Mouse (Mus musculus) mammary gland, adult 2 months (tissue): ENCODE measurements around the gene Zfp979. TPM values are rescaled to one million over a fixed set of nuclear protein-coding genes. Genes with fewer than 3 reads are reported as not detected.

Experiments
- polyA plus RNA-seq: library from polyadenylated mRNA; depleted of rRNA; stranded (reverse); fragments of >200 nt; gene quantifications from 2 replicates; pipeline ENCODE4 v1.2.3, GENCODE M21; 2012; ENCODE audit warnings: low replicate concordance; rRNA removed

The Zfp979 gene
- polyA plus RNA-seq: 0.07 and 0.98 TPM in 2 replicates

DNA sequence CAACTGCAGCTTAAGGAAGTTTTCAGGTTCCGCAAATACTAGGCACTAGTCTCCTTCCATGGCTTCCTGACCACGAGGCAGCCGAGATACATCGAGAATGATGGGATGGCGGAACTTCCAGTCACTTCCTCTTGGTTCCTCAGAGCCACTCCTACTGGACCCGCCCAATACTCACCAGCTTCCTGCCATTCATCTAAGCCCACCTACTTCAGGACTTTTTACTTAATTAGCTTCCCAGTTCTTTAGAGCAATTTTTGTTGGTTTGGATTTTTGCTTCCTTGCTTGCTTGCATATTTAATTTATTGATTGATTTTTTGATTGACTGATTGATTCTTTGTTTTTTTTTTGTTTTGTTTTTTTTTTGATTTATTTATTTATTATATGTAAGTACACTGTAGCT is at the start of gene Zfp979:
TSS of gene Zfp979 (minus strand) at position 101 of the 400 bp plus-strand sequence.

Other genes starting within 250 kb of the Zfp979 start
- 0.55 TPM in 1 of 2 replicates, not detected in the other for gene Zfp982, start 150.1 kb downstream of the Zfp979 start, polyA plus RNA-seq
- gene Gm16503, start 102.3 kb downstream of the Zfp979 start, polyA plus RNA-seq: not detected in 2 replicates
- 0.07 TPM in 1 of 2 replicates, not detected in the other for gene Zfp985, start 89.2 kb downstream of the Zfp979 start, polyA plus RNA-seq
- gene Zfp534, start 60.0 kb upstream of the Zfp979 start, polyA plus RNA-seq: not detected in 2 replicates
- 0.22 and 0.78 TPM in 2 replicates for gene Zfp984, start 167.3 kb upstream of the Zfp979 start, polyA plus RNA-seq
- gene Zfp933, start 205.9 kb upstream of the Zfp979 start, polyA plus RNA-seq: 0.39 and 1.1 TPM in 2 replicates
- gene Miip, start 226.3 kb upstream of the Zfp979 start, polyA plus RNA-seq: 57.2 and 81.0 TPM in 2 replicates
- 1.2 and 1.8 TPM in 2 replicates for gene Fv1, start 226.5 kb upstream of the Zfp979 start, polyA plus RNA-seq